Mouse (Mus musculus): ENCODE data around the gene Sowahd.
"Not testable (repeated sequence)": the region's sequence is repeated elsewhere in the genome, so short reads cannot be mapped to it uniquely, and the experiment has no call there.

Sowahd gene

DNA sequence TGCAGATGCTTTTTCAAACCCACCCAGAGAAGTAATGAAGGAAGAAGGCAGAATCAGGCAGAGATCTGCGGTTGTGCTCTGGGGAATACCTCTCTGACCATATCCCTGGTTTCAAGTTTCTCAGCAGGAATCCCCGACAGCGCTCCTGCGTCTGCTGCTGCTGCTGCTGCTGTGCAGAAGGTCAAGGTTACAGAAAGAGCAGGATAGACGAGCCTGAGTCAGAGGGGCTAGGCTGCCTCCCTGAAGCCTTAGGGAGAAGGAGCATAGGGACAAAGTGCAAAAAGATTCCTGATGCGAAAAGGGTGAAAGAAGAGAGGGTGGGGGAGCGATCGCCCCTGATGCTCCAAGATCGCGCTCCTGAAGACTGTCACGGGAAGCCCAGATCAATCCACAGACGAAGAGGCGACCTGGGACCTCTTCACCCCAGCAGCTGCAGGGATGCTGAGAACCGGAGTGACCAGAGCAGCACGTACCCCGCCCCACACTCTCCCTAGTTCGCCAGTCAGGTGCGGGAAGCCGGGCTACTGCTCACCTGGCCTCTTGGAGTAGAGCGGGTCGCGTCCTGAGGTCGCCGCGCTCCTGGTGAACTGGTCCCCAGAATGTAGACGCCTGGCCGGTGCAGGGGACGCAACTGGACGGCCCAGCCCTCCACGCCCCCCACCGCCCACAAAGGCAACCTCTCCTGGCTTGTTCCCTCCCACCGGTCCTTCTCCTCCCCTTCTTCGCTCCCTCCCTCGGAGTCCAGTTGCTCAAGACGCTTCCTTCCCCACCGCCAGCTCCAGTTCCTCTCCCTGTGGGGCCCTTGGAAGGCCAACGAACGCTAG, at the start of gene Sowahd:
Gene Sowahd (plus strand): TSS at position 780 of the 824 bp plus-strand sequence.
- no peak for DNase-seq (ENCODE audit: low spot score in 2 of 2)

DNA sequence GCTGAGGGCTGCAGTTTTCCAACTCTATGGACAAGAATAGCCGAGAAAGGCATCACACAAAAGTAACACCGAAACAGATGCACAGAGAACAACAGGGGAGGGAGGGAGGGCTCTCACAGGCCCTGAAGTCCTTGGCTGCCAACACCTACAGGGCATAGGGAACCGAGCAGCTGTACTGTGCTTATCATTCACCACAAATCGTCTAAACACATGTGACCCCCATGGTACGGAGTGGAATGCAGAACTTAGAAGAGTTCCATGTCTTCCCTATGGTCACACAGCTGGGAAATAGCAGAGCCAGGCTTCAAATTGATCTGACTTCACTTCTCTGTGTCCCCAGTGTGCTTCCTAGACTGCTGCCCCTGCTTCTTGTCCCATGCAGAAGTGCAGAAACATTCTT, 34.8 kb upstream of the Sowahd start:
- DNase-seq (ENCODE audit: low spot score in 2 of 2): no peak

DNA sequence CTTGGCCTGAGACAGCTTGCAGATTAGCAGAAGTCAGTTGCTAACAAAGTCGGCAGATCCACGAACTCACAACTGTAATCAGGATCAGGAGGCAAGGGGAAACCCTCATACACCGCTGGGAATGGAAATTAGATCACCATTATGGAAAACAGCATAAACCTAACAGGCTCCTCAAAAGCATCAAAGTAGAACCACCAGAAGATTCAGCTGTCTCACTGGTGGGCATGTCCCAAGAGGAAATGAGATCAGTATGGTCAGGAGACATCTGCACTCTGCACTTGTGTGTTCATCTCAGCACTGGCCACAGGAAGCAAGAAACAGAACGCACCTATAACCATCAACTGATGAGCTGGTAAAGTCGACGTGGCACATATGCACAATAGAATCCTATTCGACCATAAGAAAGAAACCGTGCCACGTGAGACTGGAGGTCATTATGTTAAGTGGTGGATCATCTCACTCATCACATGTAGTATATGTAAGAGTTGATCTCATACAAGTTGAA, 30.4 kb upstream of the Sowahd start:
- DNase-seq (ENCODE audit: low spot score in 2 of 2): no peak

DNA sequence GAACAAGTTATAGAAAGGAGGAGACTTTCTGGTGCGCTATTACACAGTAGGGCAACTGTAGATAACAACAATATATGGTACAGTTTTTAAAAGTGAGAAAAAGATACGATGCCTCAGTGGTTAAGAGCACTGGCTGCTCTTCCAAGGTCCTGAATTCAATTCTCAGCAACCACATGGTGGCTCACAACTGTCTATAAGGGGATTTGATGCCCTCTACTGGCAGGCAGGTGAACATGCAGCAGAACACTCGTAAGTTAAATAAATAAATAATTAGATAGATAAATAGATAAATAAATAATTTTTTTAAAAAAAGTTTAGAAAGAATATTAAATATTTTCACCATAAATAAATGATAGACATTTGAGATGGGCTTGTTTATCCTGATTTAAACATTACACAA, 29.6 kb upstream of the Sowahd start:
- no peak for DNase-seq (ENCODE audit: low spot score in 2 of 2)

DNA sequence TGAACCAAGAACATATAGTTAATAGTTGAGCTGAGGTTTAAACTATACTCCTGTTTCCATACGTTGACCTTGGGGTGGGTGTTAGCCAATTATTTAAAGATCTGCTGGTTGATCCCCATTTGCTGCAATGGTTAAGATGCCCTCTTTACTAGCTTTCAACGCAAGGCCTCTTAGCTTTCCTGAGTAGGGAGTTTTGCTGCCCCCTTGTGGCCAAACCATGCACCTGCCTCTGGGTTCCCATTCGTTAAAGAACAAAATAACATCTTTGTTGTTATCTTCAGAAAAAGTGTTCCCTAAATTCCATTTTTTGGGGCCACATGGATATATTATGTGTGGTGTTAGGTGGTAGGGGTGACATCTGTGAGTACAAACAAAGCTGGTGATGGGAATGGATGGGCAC, 26.0 kb upstream of the Sowahd start:
- DNase-seq (ENCODE audit: low spot score in 2 of 2): peak; percentile 24 to 31

DNA sequence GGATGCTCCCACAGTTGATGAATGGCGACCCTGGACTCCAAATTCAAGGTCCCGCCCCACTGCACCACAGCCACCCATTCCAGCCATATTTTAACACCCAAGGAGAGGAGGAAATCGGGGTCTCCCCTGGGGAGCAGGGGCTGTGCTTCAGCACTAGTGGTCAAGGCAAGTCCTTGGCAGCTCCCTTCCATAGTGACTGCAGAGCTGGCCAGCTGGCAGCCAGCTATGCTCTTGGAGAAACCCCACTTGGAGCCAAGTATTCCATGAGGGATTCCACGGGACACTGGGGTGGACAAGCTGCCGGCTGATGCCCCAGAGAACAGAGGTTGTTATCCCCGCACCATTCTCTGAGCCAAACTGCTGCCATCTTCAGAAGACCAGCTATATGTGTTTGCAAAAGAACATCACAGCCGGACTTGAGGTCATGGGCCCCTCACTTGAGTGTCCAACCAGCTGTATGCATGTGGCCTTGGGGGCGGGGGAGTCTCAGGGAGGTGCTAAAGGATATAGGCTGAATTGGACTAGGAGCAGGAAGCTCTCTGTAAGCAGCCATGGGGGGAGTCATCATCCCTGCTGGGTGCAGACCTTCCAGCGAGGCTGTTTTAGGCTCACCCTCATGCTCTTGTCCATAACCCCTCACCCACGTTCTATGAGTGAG, 24.9 kb upstream of the Sowahd start:
- no peak for DNase-seq (ENCODE audit: low spot score in 2 of 2)

DNA sequence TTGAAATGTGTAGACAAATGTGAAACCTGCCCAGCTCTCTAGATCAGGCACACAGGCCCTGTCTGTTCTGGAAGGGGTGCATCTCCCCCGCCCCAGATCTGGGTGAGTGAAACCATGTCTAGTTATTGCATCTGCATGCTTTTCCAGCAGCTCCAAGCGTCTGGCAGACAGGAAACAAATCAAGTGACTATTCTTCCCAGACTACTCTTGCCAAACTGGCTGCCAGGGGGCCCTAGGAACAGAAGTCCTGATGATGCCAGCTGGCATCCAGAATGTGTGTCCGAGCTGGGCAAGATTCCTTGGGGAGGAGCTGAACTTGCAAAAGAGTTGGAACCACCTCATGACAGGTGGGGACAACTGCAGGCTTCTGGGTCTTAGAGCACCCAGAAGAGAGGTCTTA, 20.3 kb upstream of the Sowahd start:
- DNase-seq (ENCODE audit: low spot score in 2 of 2): peak; percentile 7 to 8

DNA sequence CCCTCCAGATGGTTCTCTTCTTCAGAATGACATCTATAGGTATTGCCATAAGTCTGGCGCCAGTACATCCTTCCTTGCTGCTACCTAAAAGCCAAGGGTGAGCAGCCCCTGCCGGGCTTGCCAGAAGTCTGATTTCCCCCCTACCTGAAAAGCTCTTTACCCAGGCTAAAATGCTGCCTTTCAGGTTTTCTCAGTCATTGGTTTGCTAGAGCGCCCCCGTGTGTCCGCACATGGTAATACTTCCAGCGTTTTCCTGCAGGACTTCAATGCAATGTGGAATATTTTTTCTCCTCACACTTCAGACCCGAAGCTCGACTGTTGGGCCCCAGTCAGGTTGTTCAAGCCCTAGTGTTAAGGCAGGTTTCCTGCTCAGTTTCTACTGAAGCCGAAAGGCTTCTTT, 5.9 kb upstream of the Sowahd start:
- DNase-seq (ENCODE audit: low spot score in 2 of 2): peak; percentile 9 to 29

DNA sequence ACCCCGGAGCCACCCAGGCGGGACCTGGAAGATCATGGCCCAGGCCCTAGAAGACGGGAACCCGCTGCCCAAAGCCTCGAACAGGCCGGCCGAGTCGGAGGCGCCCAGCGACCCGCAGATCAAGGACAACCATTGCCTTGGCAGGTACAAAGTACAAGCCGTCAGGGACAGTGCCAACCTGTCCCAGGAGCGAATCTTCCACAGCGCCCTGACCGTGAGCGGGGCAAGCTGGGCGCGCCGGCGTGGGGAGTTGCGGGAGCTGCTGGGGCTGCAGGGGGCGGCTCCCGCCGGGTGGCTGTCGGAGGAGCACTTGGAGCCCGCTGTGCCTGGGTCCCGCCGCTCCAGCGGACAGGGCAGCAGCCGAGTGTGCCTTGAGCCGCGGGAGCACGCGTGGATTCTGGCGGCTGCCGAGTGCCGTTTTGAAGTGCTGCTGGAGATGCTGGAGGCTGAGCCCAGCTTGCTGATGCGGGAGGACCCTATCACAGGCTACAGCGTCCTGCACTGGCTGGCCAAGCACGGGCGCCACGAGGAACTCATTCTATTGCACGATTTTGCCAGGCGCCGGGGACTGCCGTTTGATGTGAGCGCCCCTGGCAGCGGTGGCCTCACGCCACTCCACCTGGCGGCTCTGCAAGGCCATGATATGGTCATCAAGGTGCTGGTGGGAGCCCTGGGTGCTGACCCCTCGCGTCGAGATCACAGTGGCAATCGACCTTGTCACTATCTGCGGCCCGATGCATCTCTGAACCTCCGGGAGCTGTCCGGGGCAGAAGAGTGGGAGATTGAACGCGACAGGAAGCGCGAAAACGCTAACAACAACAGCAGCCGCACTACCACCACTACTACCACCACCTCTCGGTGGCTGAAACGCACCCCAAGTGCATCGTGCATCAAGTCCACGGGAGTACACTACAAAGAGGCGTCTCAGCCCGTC, 512 bp downstream of the Sowahd start:
- DNase-seq (ENCODE audit: low spot score in 2 of 2): no peak

DNA sequence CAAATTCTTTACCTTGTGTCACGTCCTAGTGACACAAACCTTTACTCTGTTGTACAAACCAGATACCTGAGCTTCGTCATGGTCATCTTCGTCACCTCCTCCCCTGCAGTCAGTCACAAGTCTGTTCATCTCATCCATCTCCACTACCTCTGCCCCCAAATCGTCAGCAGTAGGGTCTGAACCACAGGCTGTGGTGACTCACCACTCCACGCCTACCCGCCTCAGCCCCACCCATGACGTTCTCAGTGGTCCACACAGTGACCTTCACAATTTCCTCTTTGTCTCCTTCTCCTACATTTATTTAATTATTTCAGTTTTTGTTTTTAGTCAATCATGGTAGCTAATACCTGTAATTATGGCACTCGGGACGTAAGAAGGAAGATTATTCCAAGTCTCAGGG, 15.3 kb downstream of the Sowahd start:
- DNase-seq (ENCODE audit: low spot score in 2 of 2): no peak

DNA sequence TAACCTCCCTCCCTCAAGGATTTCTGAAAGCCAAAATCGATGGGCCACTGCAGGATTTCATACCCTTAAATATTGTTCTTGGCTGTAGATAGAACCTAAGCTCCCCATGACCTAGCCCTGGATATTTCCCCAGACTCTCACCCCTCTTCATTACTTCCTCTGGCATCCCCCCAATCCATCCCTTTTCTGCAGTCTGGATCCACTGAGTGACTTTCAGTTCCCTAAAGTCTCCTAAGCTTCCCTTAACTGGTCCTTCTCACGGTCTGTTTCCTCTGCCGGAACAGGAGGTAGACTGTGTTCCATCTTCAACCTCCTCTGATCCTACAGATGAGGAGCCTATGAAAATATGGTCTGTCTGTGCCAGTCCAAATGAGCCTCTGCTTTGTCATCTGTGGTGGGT, 18.7 kb downstream of the Sowahd start:
- no peak for DNase-seq (ENCODE audit: low spot score in 2 of 2)

DNA sequence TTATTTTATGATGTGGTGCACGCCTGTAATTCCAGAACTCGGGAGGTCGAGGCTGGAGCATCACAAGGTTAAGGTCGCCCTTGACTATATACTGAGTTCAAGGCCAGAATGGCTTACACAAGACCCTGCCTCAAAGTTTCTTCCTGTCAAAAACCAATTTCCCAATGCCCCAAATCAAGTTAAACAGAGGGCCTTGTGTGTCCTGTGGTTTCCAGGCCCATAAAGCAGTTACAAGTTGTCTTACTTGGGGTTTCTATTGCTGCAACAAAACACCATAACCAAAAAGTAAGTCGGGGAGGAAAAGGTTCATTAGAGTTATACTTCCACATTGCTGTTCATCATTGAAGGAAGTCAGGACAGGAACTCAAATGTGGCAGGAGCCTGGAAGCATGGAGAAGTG, 20.1 kb downstream of the Sowahd start:
- no peak for DNase-seq (ENCODE audit: low spot score in 2 of 2)

DNA sequence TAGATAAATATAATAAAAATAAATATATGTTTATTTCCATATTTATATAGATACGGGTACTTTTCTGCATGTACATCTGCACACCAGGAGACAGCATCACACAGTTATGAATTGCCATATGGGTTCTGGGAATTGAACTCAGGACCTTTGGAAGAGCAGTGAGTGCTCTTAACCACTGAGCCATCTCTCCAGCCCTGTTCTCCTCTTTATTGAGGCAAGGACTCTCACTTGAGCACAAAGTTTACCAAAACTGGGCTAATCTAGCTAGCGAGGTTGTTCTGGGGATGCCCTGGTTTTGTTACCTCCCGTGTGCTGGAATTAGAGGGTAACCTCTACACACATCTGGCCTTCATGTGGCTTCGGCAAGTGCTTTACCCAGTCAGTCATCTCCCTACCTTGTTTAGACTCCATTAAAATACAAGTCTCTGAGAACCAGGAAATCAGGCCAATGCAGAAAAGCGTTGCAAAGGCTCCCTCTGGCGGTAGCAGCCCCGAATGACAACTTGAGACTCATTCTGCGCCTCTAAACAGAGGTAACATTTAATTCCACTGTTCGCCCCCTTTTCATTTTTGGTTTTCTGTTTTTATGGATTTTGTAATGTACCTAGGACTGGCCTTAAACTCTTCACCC, 25.7 kb downstream of the Sowahd start:
- DNase-seq (ENCODE audit: low spot score in 2 of 2): peak; percentile 16 to 40

DNA sequence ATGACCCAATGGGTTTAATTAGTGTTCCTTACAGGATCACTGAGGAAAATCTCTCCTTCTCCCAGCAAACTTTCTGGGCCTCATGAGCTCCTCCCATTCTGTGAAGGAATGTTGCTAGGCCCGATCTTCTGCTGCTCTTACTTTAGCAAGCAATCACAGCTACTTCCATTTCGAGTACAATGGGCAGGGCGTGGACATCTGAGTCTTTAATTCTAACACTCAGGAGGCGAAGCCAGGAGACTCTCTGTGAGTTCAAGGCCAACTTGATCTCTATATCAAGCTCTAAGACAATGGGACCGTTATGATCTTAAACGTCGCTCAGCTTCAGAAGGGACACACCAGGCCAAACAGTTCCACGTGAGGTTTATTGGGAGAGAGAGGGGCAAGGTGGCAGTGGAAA, 28.0 kb downstream of the Sowahd start:
- DNase-seq (ENCODE audit: low spot score in 2 of 2): no peak

DNA sequence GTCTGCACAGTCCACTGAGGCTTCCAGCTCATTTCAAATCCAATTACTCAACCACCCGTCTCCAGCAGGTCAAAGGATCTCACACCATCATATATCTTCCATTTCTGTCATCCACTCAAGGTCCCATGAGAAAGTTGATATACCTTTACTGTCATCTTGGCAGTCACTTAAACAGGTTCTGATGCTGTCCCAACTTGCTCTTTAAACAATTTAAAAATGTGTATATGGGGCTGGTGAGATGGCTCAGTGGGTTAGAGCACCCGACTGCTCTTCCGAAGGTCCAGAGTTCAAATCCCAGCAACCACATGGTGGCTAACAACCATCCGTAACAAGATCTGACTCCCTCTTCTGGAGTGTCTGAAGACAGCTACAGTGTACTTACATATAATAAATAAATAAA, 31.7 kb downstream of the Sowahd start:
- not testable (repeated sequence) for DNase-seq (ENCODE audit: low spot score in 2 of 2)

DNA sequence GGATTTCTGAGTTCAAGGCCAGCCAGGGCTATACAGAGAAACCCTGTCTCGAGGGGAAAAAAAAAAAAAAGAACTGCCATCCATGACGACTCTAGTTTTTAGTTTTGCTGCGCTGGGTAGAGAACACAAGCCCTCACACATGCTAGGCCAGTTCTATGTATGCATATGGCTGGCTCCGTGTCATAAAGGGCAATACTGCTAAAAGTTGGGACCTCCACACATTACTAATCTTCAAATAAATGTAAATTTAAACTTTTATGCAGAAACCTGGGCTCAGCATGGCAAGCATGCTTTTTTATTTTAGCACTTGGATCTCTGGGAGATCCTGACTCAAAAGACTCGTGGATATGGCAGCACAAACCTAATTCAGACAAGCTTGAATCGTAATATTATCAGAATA, 32.5 kb downstream of the Sowahd start:
- no peak for DNase-seq (ENCODE audit: low spot score in 2 of 2)

DNA sequence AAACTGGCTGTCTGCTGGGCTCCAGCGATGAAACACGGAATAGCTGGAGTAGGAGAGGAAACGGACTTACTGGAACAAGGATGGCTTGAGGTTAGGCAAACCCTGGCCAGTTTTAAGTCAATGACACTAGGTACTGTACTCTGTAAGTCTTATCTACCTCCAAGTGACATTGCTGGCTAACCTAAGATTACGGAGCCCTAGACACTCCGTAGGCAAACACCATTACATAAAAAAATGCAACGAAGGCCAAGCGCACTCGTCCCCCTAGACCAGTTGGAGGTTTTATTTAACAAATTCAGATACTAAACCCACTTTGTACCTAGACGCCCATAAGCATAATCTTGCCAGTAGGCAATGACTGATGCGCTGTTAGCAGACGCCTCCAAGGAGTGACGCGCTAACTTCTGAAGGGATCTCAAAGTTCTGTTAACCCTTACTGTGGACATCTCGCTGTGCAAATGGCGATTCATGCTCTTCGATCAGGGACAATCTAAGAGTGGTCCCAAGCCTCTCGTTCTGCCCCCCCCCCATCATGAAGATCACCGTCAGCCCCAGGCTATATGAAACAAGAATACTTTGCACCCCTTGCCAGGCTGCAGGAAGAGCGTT, 35.8 kb downstream of the Sowahd start:
- peak; percentile 7 to 23 for DNase-seq (ENCODE audit: low spot score in 2 of 2)

DNA sequence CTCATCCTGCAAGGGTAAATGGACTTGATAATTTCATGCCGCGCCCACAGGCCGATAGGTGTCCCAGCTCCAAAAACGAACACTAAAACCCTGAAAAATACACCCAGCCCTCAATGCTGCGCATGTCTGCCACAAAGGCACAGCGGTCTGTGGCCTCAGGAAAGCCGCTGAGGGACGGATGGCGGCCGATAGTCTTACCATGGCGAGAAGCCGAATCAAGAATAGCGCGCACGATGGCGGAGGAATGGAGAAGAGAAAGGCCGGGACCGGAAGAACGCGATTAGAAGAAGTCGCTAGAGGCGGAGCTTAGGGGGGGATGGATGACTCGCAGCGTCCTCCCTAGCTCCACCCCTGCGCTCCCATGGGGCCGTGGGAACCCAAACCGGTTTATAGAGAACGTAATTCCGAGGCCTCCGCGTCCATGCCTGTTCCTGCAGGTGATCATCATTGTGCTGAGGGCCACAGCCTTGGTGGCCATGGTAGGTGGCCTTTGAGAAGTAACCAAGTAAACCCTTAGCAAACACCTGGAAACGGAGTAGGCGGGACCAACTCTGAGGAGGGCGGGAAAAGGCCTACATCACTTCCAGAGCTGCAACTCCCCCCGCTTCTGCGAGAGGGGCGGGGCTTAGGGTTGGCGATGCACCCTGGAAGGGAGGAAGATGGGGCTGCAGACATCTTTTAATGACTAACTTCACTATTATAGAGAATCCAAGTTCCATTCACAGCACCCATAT, 36.4 kb downstream of the Sowahd start, which contains the start of gene Rpl39:
Gene Rpl39 (minus strand): TSS at position 476 of the 734 bp plus-strand sequence.
- peak; percentile 76 for DNase-seq (ENCODE audit: low spot score in 2 of 2)

DNA sequence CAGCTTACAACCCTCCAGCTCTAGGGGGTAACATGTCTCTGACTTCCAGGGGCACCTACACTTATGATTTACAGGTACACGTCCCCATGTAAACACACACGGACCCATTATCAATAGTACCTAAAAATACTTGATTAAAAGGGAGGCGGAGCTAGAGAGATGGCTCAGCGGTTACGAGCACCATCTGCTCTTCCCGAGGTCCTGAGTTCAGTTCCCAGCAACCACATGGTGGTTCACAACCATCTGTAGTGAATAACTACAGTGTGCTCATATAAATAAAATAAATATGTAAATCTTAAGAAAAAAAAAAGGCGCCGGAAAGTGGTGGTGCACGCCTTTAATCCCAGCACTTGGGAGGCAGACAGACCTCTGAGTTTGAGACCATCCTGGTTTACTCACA, 37.0 kb downstream of the Sowahd start:
- no peak for DNase-seq (ENCODE audit: low spot score in 2 of 2)

DNA sequence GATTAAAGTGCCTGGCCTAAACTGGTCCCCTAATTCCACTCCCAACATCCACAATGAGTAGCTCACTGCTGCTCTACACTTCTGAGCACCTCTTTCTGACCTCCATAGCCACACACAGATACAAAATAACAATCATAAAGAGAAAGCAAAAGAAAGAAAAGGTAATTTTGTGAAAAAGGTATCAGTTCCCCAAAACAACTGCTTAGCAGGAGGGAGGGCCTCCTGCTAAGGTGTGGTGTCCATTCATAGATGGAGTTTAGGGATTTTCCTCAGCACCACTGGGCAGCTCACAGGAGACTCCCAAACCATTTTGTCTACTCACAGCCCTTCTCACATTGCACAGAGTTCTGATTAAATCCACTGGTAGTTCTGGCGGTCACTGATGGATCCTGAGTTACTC, 40.1 kb downstream of the Sowahd start:
- DNase-seq (ENCODE audit: low spot score in 2 of 2): no peak
